Mouse (Mus musculus): ENCODE results near the gene Srsf1. TPM values are rescaled to one million over a fixed set of nuclear protein-coding genes. Genes with fewer than 3 reads are reported as not detected.

Srsf1 gene
- 353 and 395 TPM in 2 replicates for total RNA-seq (2017)

DNA sequence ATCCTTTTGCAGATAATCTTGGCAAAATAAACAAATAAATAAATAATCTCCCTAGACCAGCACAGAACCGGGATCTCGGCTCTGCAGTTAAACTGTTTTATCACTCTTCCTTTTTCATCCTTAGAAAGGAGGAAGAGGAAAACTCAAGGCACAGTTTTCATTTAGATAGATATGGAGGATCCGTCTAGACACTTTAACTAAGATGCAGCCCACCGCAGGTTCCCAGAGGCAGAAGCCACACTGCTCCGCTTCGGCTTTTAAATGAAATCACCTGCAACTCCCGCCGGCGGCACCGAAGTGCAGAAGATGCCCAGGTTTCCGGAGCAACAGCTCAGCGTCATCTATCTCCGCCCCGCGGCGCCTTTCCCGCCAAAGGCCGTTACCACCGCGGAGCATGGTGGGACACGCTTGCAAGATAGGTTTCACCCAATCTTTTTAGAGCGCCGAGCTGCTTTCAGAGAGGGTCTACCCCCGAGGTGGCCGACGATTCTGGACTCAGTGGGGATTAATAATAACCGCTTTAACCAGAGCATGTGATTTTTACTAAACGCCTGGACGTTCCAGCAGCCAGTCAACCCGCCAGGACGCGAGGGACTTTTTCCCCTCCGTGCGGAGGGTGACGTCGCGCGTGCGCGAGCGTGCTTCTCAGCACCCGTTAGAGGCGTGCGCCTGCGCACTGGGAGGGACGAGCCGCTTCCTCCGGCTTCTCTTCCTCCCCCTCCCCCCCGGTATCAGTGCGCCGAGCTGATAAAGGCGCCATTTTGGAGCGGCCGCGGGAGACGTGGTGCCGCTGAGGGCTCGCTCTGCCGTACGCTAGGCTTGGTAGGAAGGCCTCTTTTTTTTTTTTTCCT, at the start of gene Srsf1:
Gene Srsf1, plus strand, starts transcription at position 430 of the 851 bp plus-strand sequence.
- peak; percentile 90 for ATAC-seq (ENCODE audit: extremely low read depth, insufficient number of reproducible peaks, low FRiP score, poor library complexity, severe bottlenecking)

DNA sequence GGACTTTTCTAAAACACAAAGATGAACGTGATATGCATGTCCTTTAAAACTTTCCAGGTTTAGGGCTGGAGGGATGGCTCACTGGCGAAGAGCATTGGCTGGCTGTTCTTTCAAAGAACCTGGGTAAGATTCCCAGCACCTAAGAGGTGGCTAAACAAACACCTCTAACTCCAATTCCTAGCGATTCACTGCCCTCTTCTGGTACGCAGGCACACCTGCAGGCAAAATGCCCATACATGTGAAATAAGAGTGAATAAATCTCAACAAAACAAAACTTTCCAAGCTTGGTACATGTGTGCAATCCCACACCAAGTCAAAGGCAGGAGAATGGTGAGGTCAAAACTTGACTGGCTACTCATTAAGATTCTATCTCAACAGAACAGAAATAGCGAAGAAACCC, 47.4 kb upstream of the Srsf1 start:
- no peak for ATAC-seq (ENCODE audit: extremely low read depth, insufficient number of reproducible peaks, low FRiP score, poor library complexity, severe bottlenecking)

DNA sequence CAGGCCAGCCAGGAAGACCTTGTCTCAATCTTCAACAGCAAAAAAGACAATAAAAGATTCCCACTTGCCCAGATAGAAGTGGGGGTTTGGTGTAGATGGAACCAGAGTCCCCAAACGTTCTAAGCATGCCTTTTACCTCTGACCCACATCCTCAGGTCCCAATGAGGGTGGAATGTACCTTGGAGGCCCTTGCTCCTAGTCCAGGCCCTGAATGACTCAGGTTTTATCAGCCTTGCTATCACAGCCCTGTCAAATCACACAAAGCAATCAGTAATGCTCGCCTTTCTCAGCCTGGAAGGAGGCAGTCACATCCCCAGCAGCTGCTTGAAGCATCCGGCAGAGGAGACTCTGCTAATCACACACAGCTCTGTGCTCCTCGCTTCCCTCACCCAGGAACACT, 44.4 kb upstream of the Srsf1 start:
- ATAC-seq (ENCODE audit: extremely low read depth, insufficient number of reproducible peaks, low FRiP score, poor library complexity, severe bottlenecking), result no peak

DNA sequence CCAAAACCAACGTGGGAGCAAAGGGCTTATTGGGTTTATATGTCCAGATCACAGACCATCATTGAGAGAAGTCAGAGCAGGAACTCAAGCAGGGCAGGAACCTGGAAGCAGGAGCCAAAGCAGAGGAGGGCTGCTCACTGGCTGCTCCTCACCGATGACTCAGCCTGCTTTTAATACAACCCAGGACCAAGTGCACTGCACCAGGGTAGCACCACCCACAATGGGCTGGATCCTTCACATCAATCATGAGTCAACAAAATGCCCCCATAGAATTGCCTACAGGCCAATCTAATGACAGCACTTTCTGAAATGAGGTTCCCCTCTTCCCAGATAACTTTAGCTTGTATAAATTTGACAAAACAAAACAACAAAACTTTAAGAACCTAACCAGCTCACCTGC, 43.0 kb upstream of the Srsf1 start:
- ATAC-seq (ENCODE audit: extremely low read depth, insufficient number of reproducible peaks, low FRiP score, poor library complexity, severe bottlenecking), result no peak

DNA sequence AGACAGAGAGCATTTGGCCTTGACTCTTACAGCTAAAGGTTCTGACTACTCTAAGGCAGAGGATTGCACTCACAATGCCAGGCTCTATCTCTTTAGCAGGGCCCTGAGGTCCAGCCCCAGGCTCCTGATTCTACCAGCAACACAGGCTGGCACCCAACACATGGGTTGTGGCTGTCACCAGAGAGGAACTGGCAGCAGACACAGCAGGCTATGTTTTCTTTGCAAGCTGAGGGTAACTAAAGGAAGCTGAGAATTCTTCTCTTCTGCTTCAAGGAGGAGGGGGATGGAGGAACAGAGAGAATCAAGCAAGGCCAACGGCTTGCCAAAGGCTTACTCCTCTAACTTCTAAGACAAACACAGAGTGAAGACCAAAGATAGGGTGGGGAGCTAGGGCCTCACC, 38.5 kb upstream of the Srsf1 start:
- no peak for ATAC-seq (ENCODE audit: extremely low read depth, insufficient number of reproducible peaks, low FRiP score, poor library complexity, severe bottlenecking)

DNA sequence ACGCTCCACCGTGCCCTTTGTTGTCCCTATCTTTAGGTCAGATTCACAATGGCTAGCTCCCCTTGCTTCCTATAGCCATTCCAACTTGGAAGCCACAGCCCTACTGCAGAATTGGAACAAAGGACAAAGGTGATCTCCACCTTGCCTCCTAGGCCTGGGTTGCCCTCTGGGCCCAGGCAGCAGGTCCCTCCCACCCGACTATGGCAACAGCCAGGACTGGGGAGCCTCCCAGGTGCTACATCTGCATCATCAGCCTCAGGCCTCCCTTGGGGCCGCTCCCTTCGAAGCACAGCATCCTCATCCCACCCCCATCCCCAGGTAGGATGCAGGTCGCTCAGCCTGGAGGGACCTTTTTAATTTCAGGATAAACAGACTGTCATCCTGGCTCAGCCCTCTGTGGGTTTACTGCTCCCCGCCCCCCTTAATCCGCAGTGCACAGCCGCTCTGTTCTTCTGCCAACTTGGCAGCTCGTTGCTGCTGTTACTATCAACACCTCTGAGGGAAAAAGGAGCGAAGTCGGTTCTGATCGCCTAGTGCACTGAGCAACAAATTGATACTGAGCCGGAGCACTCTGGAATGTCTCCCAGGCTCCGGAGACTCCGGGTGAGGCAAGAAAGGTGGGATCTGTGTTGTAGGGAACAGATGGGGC, 37.5 kb upstream of the Srsf1 start:
- ATAC-seq (ENCODE audit: extremely low read depth, insufficient number of reproducible peaks, low FRiP score, poor library complexity, severe bottlenecking), result no peak

DNA sequence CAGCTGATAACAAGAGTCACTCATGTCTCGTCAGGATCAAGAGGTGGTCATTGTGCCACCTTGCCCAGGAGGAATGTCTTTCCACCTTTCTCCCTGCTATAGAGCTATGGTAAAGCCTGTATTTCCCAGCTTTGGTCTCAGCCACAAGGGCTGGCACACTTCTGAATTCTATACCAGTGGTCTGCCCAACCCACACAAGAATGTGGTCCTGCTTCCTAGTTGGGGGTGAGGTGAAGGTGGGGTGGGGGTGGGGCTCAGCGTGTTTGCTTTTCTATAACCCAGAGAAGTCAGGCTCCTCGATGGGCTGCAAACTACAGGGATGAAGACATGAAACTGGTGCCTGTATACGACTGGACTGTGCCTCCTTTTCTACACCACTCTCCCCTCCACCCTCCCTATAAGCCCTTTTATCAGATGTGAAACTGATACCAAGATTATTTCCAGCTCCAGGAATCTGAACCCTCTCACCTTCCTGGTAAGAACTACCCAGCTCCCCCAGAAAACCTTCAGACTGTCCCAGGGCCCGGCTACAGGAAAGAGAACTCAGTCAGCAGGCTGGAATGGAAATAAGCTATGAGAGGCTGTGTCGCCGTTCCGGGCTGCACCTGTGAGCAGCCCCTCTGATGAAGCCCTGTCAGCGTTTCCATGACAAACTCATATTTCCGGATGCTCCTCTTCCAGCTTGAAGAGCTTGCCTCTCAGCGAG, 35.8 kb upstream of the Srsf1 start:
- ATAC-seq (ENCODE audit: extremely low read depth, insufficient number of reproducible peaks, low FRiP score, poor library complexity, severe bottlenecking), result no peak

DNA sequence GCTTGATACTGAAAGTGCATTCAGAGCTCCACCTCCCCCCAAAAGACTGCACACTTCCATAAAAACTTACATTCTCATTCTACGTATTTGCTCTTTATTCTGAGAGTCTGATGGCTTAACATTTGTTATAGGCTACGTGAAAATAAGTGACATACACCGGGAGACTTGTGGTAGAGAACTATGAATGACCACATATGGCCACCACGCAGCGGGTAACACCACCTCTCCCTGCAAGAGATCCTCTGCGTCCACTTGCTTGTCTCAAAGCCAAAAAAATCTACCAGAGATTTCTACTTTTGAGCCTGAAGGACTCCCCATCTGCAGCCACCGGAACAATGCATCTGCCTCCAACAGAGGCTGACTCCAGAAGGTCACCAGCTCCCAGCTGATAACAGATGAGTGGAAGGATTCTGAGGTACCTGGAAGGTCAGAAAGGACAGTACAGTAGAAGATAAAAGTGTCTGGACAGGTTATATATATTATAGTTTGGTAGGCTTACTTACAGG, 35.2 kb upstream of the Srsf1 start:
- ATAC-seq (ENCODE audit: extremely low read depth, insufficient number of reproducible peaks, low FRiP score, poor library complexity, severe bottlenecking), result no peak

DNA sequence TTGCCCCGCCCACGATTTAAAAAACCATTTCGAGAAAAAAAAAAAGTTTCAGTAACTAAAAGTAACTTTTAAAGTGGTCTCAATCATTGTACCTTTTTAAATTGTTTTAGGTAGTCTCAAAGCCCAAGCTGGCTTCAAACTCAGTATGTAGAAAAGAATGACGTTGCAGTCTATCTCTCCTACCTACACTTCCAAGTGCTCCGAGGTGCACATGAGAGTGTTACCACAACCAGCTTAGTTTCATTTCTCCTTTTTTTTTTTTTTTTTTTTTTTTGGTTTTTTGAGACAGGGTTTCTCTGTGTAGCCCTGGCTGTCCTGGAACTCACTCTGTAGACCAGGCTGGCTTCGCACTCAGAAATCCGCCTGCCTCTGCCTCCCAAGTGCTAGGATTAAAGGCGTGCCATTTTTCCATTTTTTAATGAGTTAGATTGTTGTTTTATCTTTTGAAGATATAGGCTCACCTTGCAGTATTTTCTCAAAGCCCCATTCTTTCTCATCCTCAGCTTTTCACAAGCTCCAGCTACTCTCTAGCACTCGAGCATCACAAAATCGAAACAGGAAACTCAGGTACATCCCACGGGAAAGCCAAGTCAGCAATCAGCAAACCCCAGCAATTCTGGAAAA, 34.4 kb upstream of the Srsf1 start:
- 0 out of 2 replicates have a peak, but pooled peaks have one; percentile 41 for ATAC-seq (ENCODE audit: extremely low read depth, insufficient number of reproducible peaks, low FRiP score, poor library complexity, severe bottlenecking)

DNA sequence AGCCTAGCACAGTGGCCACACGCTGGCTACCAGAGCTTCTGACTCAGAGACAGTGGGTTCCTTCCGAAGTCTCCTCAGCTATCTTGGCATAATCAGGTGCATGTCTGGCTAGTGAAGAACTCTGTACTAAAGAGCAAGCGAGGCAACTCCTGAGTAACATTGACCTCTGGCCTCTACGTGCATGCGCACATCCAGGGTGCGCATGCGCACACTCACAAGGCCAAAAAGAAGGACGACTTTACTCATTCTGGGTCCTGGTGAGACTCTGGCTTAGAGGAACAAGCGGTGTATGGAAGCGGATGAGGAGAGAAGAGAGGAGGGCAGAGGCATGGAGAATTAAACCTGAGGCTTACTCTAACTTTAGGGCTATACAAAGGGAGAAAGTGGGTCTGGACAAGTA, 33.5 kb upstream of the Srsf1 start:
- ATAC-seq (ENCODE audit: extremely low read depth, insufficient number of reproducible peaks, low FRiP score, poor library complexity, severe bottlenecking), result no peak

DNA sequence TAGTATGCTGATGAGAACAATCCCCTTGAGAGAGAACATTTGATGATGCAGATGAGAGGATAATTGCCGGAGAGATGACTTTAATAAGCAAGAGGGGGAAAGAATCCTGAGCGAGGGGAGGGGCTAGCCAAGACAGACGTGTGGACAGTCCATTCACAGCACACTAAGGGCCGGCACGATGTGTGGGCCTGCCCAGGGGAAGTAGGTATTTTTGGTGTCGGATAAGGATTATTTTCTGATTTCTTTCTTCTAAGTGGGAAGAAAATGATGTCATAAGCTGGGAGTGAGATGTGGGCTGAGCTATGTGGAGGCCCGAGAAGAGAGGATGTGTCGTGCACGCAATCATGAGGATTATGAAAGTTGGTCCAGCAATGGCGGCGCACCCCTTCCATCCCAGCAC, 32.0 kb upstream of the Srsf1 start:
- no peak for ATAC-seq (ENCODE audit: extremely low read depth, insufficient number of reproducible peaks, low FRiP score, poor library complexity, severe bottlenecking)

DNA sequence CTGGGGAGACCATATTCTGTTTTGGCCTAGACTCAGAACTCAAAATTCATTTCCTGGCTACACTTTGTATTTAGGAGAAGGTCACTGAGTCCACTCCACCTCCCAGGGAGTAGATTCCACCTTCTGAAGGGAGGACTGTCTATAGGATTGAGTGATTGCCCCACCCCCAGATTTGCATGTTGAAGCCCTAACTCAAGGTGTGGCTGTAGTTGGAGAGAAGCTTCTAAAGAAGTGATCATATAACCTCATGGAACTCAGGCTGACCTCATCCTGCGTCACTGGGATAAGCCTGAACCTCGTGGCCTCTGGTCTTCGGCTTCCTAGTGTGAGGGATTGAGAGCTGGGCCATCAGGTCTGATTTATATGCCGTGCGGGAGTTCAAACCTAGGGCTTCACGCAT, 31.4 kb upstream of the Srsf1 start:
- no peak for ATAC-seq (ENCODE audit: extremely low read depth, insufficient number of reproducible peaks, low FRiP score, poor library complexity, severe bottlenecking)

DNA sequence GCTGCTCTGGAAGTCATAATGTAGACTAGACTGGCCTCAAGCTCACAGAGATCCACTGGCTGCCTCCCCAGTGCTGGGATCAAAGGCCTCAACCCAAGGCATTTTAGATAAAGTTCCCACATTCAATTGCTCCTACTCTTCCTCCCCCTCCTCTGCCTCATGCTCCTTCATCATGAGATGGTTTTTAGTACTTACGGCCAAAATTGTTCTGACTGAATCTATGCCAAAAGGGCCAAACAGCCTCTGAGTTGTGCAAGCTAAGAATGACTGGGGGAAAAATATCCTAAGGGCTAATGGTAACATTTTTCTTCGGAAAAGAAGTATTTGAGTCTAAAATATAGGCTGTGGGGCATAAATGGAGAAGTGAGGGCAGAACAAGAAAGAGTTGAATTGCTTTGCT, 23.2 kb upstream of the Srsf1 start:
- ATAC-seq (ENCODE audit: extremely low read depth, insufficient number of reproducible peaks, low FRiP score, poor library complexity, severe bottlenecking), result no peak

DNA sequence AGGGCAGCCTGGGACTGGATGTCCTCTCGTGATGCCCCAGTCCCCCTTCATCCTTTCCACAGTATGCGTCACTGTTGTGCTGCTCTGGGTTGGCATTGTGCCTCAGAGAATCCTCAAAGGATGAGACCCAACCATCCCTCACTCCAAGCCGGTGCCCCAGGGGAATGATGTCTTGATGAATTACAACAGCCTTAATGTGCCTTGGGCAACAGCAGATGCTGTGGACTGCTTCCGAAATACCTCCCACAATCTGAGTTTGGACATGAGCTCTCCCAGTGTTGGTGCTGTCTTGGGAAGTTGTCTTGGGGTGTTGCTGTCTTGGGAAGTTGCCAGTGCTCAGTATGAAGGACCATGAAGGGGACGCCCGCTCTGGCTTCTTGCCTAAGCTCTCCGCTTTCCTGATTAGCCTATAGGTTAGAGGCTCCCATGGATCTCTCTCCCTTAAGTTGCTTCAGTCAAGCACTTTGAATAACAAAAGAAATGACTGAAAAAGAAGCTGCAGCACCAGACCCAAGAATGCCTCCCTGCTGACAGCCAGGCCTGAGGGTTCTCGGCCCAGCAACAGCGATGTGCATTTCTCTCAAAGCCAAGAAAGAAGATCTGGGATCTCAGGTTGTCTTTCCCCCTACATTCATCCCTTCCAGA, 19.7 kb upstream of the Srsf1 start:
- ATAC-seq (ENCODE audit: extremely low read depth, insufficient number of reproducible peaks, low FRiP score, poor library complexity, severe bottlenecking), result no peak

DNA sequence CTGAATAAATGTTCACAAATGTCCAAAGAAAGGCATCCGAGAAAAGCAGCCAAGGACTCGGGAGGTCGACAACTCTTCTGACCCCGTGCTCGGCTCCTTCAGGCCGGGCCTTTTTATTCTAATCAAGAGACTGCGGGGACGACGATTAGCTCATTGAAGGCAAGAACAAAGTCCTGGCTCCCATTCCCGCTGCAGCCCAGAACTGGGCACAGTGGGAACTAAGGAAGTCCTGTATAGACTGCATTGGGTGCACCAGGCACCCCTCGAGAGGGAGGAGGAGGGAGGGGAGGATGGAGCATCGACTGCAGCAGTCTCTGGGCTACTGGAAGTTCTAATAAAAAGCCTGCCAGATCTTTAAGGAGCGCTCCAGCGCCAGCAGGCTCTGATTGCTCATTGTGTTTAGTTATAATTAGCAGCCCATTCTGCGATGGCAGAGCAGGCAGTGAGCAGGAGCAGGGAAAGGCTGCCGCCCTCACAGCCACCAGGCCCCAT, 18.9 kb upstream of the Srsf1 start:
- ATAC-seq (ENCODE audit: extremely low read depth, insufficient number of reproducible peaks, low FRiP score, poor library complexity, severe bottlenecking), result no peak

DNA sequence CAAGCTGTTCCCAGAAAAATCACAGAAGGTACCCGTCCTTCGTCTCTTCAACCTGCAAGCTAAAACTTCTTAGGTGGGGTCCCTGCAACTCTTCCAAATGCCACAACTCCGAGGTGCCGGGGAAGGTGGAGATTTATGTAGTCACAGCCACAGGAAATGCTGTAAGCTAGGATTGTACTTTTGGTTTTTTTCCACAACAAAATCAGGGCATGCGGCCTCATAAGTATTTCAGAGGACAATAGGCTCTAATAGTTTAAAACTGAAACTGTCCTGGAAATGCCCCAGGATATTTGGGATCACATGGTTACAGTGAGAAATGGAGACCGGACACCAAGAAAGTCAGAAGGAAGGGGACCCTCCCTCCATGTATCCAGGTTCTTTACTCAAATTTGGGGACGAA, 17.0 kb upstream of the Srsf1 start:
- no peak for ATAC-seq (ENCODE audit: extremely low read depth, insufficient number of reproducible peaks, low FRiP score, poor library complexity, severe bottlenecking)

DNA sequence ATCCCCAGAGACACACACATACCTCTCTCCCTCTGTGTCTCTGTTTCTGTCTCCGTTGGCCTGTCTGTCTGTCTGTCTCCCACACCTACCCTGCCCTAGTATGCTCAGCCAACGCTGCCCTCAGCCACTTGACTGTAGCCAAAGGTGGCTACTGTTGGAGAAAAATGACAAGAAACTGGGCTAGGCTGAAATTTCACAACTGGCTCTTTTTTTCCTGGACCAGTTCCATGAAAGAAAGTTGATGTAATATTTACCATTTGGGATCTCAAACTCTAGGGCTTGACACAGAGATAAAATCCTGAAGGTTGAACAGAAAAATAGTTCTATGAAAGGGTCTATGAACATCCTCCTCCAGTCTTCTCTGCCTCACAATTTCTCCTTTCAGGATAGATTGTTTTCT, 16.3 kb upstream of the Srsf1 start:
- no peak for ATAC-seq (ENCODE audit: extremely low read depth, insufficient number of reproducible peaks, low FRiP score, poor library complexity, severe bottlenecking)

DNA sequence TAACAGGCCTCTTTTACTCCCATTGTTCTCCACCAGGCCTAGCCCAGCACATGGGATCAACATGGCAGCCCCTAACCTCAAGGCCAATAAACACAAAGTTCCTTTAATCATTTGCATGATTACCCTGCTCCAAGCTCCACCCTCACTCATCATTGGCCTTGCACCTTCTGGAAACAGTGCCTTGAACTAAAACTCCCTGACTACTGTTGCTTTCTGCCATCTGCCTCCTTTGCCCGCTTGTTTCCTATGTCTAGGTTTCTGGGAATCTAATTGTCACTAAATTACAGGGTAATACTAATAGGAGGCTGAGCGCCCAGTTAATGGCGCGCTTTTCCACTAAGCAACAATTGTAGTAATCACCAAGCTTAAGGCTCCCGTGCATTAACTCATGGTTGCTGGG, 15.4 kb upstream of the Srsf1 start:
- no peak for ATAC-seq (ENCODE audit: extremely low read depth, insufficient number of reproducible peaks, low FRiP score, poor library complexity, severe bottlenecking)

DNA sequence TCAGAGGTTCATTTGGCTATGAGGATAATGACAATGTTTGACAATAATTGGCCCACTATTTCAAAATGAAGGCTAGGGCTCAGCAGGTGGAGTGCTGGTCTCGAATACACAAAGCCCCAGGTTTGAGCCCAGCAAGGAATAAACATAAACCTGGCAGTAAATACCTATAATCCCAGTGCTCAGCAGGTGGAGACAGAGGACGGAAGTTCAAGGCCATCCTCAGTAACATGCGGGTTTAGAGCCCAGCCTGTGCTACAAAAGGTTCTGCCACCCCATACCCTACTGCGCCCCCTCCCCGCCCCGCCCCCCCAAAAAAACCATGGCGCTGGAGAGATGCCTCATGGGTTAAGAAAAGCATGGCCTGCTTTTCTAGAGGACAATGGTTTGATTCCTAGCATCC, 11.2 kb upstream of the Srsf1 start:
- ATAC-seq (ENCODE audit: extremely low read depth, insufficient number of reproducible peaks, low FRiP score, poor library complexity, severe bottlenecking), result no peak

All from neutrophil, adult 5-6 weeks (primary cell).